Mouse (Mus musculus): ENCODE data around the gene Spata31d1b.

The Spata31d1b gene

DNA sequence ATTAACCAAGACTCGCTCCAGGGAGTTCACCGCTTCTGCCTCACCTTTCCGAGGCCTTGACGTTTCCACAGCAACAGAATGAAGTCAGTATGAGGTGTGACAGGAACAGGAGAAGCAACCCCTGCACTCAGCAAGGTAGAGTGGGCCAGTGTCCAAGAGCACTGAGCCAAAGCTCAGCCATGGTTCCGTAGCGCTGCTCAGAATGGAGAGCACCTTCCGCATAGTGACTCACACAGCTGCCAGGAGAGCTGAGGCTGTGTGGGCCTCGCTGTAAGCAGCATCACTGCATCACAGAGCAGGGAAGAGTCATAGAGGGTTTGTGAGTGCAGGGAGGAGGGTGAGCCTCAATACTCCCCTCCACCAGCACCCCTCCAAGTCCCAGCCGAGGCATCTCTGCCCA lies 34.6 kb downstream of the Spata31d1b start, which contains the start of gene 1700014D04Rik:
TSS of gene 1700014D04Rik (minus strand) at position 42 of the 400 bp plus-strand sequence.
- no peak for DNase-seq (ENCODE audit: low spot score)

DNA sequence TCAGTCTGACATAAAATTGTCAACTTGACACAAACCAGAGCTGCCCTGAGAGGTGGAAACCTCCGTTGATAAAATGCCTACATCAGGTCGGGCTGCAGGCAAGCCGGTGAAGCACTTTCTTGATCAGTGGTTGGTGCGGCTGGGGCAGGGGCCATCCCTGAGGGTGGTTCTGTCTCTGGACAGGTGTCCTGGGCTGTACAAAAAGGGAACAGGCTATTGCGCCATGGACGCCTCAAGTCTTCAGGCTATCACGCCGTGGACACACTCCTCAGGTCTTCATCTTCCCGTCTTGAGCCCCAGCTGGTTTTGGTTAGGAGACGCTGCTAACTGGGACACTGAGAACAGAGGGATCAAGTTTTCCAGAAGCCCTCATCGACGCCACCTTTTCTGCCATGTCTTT lies 38.2 kb downstream of the Spata31d1b start:
- DNase-seq (ENCODE audit: low spot score): no peak

DNA sequence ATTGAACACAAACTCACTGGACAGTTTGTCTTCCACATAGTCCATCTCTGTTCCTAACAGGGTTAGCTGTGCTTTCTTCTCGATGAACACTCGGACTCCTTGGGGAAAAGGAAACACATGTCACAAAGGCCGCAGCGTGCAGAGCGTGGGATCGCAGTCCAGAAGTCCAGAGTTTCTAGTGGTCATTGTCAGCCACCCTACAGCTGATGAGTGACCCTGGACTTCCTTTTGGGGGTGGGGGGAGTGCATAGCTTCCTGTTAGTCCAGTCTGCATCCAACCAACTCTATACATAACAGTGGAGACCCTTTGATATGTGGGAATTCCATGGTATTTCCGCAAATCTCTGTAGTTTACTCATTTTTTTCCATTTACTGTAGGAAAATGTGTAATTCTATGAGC lies 44.8 kb downstream of the Spata31d1b start:
- no peak for DNase-seq (ENCODE audit: low spot score)

DNA sequence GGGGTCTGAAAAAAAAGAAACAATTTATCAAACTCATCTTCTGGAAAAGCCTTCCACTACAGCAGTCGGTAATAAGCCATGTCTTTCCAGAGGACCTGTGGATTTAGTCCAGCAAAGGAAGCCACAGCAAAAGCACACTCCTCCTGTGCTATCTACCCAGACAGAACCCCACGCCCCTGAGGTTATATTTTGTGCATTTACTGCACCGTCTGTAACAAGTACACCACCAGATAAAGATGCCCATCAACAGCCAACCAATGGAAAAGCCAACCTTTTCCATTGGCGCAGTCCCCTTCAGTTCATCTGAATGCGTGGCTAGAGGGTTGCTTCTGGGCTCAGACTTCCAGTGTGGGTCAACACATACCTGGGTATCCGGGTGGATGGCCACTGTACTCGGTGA lies 50.7 kb downstream of the Spata31d1b start:
- peak; percentile 55 for DNase-seq (ENCODE audit: low spot score)

DNA sequence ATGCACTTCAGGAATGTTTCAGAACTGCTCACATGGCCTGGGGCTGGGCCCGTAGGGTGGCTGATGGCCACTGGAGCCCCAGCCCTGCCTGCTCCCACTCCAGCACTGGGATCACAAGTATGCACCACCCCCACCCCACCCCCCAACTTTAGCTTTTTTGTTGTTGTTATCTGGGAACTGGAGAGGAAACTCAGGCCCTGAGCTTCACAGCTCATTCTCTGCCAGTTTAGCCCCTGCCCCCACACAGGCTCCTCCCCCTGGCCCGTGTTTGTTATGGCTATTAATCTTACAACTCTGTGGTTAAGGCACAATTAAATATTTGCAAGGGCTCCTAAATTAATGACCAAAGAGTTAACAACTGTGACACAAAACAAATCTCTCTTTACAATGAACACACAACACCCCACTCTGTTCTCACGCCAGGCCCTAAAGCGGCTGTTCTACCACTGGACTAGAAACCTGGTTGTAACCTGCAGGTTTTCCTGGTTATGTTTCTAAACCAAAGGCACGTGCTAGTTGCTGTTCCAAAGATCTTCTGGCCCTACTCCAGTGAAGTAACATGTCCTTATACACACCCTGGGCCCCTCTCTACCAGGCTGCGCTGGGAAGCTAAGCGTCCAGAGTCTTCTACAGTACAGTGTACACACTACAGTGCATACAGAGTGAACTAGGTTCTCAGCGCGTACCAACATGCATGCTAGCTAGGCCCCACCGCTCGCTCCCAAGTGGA lies 54.9 kb downstream of the Spata31d1b start:
- DNase-seq (ENCODE audit: low spot score): no peak

DNA sequence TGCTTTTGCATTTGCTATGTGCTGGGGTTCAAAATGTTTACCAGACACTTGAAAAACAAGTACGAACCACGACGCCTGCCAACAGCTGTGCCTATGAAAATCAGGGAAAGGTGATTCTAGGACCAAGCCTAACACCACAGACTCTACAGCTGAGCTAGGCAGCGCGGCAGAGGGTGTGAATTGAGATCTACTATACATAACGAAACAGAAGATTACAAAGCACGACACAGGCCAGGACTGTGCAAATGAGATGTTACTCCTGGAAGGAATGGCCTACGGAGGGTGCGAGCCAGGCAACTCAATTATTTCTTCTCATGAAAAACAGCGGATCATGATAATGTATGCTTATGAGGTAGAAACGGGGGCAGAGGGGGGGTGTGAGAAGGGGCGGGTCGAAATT lies 56.4 kb downstream of the Spata31d1b start:
- peak; percentile 32 for DNase-seq (ENCODE audit: low spot score)
